Mouse (Mus musculus) brain, embryonic 14.5 days (tissue): ENCODE measurements at regions not wholly inside any gene's neighbourhood (a gene's known extent, or its start where the extent isn't known, plus 50 kb on each side); places are given as distances from the start of the nearest gene placed in this dataset.

Experiments
- CTCF ChIP-seq: fragments of 200-500 bp; IDR thresholded peaks from 2 replicates; pipeline ENCODE4 v1.5.1; 2012; ENCODE audit warnings: inconsistent platforms, mild to moderate bottlenecking, moderate library complexity, borderline replicate concordance; ENCODE audit not compliant: insufficient read depth, insufficient read length; ENCODE audit errors: extremely low read depth
- POLR2A ChIP-seq: fragments of 200-500 bp; IDR thresholded peaks from 2 replicates; pipeline ENCODE4 v1.6.1; 2012; ENCODE audit warnings: mild to moderate bottlenecking, inconsistent platforms, borderline replicate concordance; ENCODE audit not compliant: poor library complexity, insufficient read depth, insufficient read length, severe bottlenecking; ENCODE audit errors: extremely low read depth

GRCm38 (mm10) chr4:125249061-125249460 is 121.4 kb upstream of the Zc3h12a start:
- TF ChIP-seq CTCF (no peak), POLR2A (no peak)
